Mouse (Mus musculus): Measurements from ENCODE around the gene Itgad. TPM values are rescaled to one million over a fixed set of nuclear protein-coding genes. Genes with fewer than 3 reads are reported as not detected.
A peak's percentile ranks its signal among the peaks of the same experiment; 100 is the strongest.

The Itgad gene
- polyA plus RNA-seq, 1 experiment from 2014 or later: not detected

DNA sequence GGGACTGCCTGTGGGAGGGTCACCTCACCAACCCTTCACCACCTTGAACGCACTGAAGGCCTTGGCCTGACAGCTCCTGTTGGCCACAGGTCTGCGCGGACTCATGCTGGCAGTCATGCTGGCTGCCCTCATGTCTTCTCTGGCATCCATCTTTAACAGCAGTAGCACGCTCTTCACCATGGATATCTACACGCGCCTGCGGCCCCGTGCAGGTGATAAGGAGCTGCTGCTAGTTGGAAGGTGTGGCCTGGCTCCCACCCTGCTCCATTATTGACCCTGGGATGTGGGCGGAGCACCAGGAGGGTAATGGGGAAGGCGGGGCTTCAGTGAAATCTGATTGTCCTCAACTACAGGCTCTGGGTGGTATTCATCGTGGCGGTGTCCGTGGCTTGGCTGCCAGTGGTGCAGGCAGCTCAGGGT, 116.3 kb downstream of the Itgad start:
- H3K36me3 ChIP-seq: peaks cover 48% of the 10 kb centered on the region
- no peaks in the 10 kb centered on the region for H3K4me1 ChIP-seq
- H3K9ac ChIP-seq: no peak overlapping the region
- H3K4me3 ChIP-seq (replicated peaks): no peak overlapping the region
- no peak overlapping the region for H3K4me2 ChIP-seq
- 60% methylated on average over 13 of the region's 13 CpGs for WGBS
- peak; percentile 63 for ATAC-seq (replicated peaks; ENCODE audit: low FRiP score)
- no peaks in the 10 kb centered on the region for H3K9me3 ChIP-seq (replicated peaks)
- no peak overlapping the region for H3K27ac ChIP-seq
- no peaks in the 10 kb centered on the region for H3K27me3 ChIP-seq

DNA sequence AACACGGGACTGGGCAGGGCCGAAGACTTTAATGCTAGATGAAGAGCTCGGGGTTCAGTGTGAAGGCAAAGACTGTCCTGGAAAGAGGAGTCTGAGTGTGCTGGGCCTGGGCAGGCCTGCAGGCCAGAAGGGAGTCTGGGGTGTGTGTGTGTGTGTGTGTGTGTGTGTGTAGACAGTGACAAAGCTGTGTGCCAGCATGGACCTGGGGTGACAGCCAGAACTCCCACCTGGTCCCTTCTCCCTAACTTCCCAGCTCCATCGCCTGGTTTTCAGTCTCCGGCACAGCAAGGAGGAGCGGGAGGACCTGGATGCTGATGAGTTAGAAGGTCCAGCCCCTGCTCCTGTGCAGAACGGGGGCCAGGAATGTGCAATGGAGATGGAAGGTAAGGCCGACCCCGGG, 117.3 kb downstream of the Itgad start:
- H3K4me2 ChIP-seq: no peak overlapping the region
- no peak overlapping the region for H3K4me3 ChIP-seq (replicated peaks)
- peaks cover 59% of the 10 kb centered on the region for H3K36me3 ChIP-seq
- WGBS: 95% methylated on average over 9 of the region's 9 CpGs
- no peak overlapping the region for H3K9ac ChIP-seq
- no peaks in the 10 kb centered on the region for H3K27me3 ChIP-seq
- H3K4me1 ChIP-seq: no peaks in the 10 kb centered on the region
- no peaks in the 10 kb centered on the region for H3K9me3 ChIP-seq (replicated peaks)
- no peak for ATAC-seq (replicated peaks; ENCODE audit: low FRiP score)
- no peak overlapping the region for H3K27ac ChIP-seq

Other genes starting within 250 kb of the Itgad start
- gene Kat8, start 241.9 kb upstream of the Itgad start, polyA plus RNA-seq (2015; fragmentation: Nextera tagmentation; extraction: Ambion mirVana): 41.8 and 43.5 TPM in 2 replicates
- 56.9 and 59.5 TPM in 2 replicates for gene Prss8, start 224.3 kb upstream of the Itgad start, polyA plus RNA-seq (2015; fragmentation: Nextera tagmentation; extraction: Ambion mirVana)
- 11.5 and 12.4 TPM in 2 replicates for gene Prss36, start 207.7 kb upstream of the Itgad start, polyA plus RNA-seq (2015; fragmentation: Nextera tagmentation; extraction: Ambion mirVana)
- 421 and 440 TPM in 2 replicates for gene Fus, start 186.9 kb upstream of the Itgad start, polyA plus RNA-seq (2015; fragmentation: Nextera tagmentation; extraction: Ambion mirVana)
- 43.9 and 45.1 TPM in 2 replicates for gene Pycard, start 160.5 kb upstream of the Itgad start, polyA plus RNA-seq (2015; fragmentation: Nextera tagmentation; extraction: Ambion mirVana)
- 0.31 and 0.60 TPM in 2 replicates for gene Trim72, start 150.4 kb upstream of the Itgad start, polyA plus RNA-seq (2015; fragmentation: Nextera tagmentation; extraction: Ambion mirVana)
- gene Itgam, start 91.7 kb upstream of the Itgad start, polyA plus RNA-seq (2015; fragmentation: Nextera tagmentation; extraction: Ambion mirVana): 1.2 and 1.4 TPM in 2 replicates
- gene Gm49368, start 91.7 kb upstream of the Itgad start, polyA plus RNA-seq (2015; fragmentation: Nextera tagmentation; extraction: Ambion mirVana): not detected in 2 replicates
- 0.05 and 0.17 TPM in 2 replicates for gene Itgax, start 24.8 kb upstream of the Itgad start, polyA plus RNA-seq (2015; fragmentation: Nextera tagmentation; extraction: Ambion mirVana)
- gene Cox6a2, start 52.0 kb downstream of the Itgad start, polyA plus RNA-seq (2015; fragmentation: Nextera tagmentation; extraction: Ambion mirVana): 5.1 and 11.1 TPM in 2 replicates
- 19.1 and 21.1 TPM in 2 replicates for gene Armc5, start 83.0 kb downstream of the Itgad start, polyA plus RNA-seq (2015; fragmentation: Nextera tagmentation; extraction: Ambion mirVana)
- gene 9130023H24Rik, start 83.7 kb downstream of the Itgad start, polyA plus RNA-seq (2015; fragmentation: Nextera tagmentation; extraction: Ambion mirVana): 8.3 and 8.7 TPM in 2 replicates
- gene Tgfb1i1, start 92.4 kb downstream of the Itgad start, polyA plus RNA-seq (2015; fragmentation: Nextera tagmentation; extraction: Ambion mirVana): 77.2 and 107 TPM in 2 replicates
- 5.6 and 8.4 TPM in 2 replicates for gene Slc5a2, start 111.3 kb downstream of the Itgad start, polyA plus RNA-seq (2015; fragmentation: Nextera tagmentation; extraction: Ambion mirVana)
- gene BC017158, start 143.8 kb downstream of the Itgad start, polyA plus RNA-seq (2015; fragmentation: Nextera tagmentation; extraction: Ambion mirVana): 29.1 and 31.7 TPM in 2 replicates